Mouse (Mus musculus) spleen, adult 2 months (tissue): ENCODE data around the gene Rrp8. TPM values are rescaled to one million over a fixed set of nuclear protein-coding genes. Genes with fewer than 3 reads are reported as not detected.

Experiments
- DNase-seq, 2 experiments: peaks; one replicate each; pipeline versions ENCODE4 v3.0.0 to v3.0.0-alpha.2; 2012 to 2021; ENCODE audit warnings: low spot score in 2 of 2, low read depth in 1 of 2
- H3K27ac ChIP-seq: fragments of 200-500 bp; 2 replicates; pipeline ENCODE4 v1.5.1; 2012; ENCODE audit warnings: low read length, inconsistent platforms; ENCODE audit not compliant: insufficient read depth
- H3K27me3 ChIP-seq: fragments of 200-500 bp; 2 replicates; pipeline ENCODE4 v1.6.1; 2012; ENCODE audit warnings: mild to moderate bottlenecking, moderate library complexity, low read length, inconsistent platforms; ENCODE audit not compliant: control insufficient read depth, insufficient read depth
- H3K36me3 ChIP-seq: fragments of 200-500 bp; 2 replicates; pipeline ENCODE4 v1.6.1; 2012; ENCODE audit warnings: mild to moderate bottlenecking, low read length, inconsistent platforms; ENCODE audit not compliant: control insufficient read depth, insufficient read depth
- H3K4me1 ChIP-seq: fragments of 200-500 bp; 2 replicates; pipeline ENCODE4 v1.6.1; 2011; ENCODE audit warnings: inconsistent platforms; ENCODE audit not compliant: control insufficient read depth, insufficient read depth, insufficient read length
- H3K4me3 ChIP-seq: fragments of 200-500 bp; 2 replicates; pipeline ENCODE4 v1.5.1; 2011; ENCODE audit warnings: mild to moderate bottlenecking, inconsistent platforms; ENCODE audit not compliant: insufficient read depth, insufficient read length; ENCODE audit errors: extremely low read depth
- CTCF ChIP-seq: fragments of 200-500 bp; IDR thresholded peaks from 2 replicates; pipeline ENCODE4 v1.5.1; 2011; ENCODE audit warnings: mild to moderate bottlenecking, inconsistent platforms; ENCODE audit not compliant: insufficient read depth, insufficient read length, insufficient replicate concordance; ENCODE audit errors: extremely low read depth
- POLR2A ChIP-seq: fragments of 200-500 bp; IDR thresholded peaks from 2 replicates; pipeline ENCODE4 v1.6.1; 2011; ENCODE audit warnings: low read depth, low read length, inconsistent platforms
- WGBS: fragments of 180-500 bp; shearing (Covaris S2); methylation state at CpG from one replicate; pipeline ENCODE4 v1.1.7; 2018; 5-methylcytosine and 5-hydroxymethylcytosine counted together
- polyA plus RNA-seq: library from polyadenylated mRNA; depleted of rRNA; stranded (reverse); fragments of >200 nt; gene quantifications from 2 replicates; pipeline ENCODE4 v1.2.3, GENCODE M21; 2012

The Rrp8 gene
- polyA plus RNA-seq, 1 experiment = 6.1 TPM

GRCm38 (mm10) chr7:105777316-105777715 lies 40.1 kb upstream of the Rrp8 start:
- no peak overlapping the region for H3K27ac ChIP-seq
- H3K4me3 ChIP-seq = no peak overlapping the region
- H3K27me3 ChIP-seq = no peaks in the 10 kb centered on the region
- TF ChIP-seq POLR2A (no peak), CTCF (no peak)
- WGBS = 84% methylated on average over 1 of the region's 1 CpGs
- peaks cover 15% of the 10 kb centered on the region; the same call in 1 of the 2 replicates for H3K4me1 ChIP-seq
- H3K36me3 ChIP-seq = no peaks in the 10 kb centered on the region
- DNase-seq = no peak

- WGBS = 89% methylated on average over 2 of the region's 2 CpGs
- Histone ChIP-seq H3K36me3 (no peaks in the 10 kb centered on the region), H3K4me3 (no peak overlapping the region), H3K27me3 (no peaks in the 10 kb centered on the region), H3K4me1 (peaks cover 15% of the 10 kb centered on the region; the same call in 1 of the 2 replicates), H3K27ac (no peak overlapping the region)
- TF ChIP-seq CTCF (no peak), POLR2A (no peak)
- DNase-seq = no peak
These were observed 38.8 kb upstream of the Rrp8 start for GRCm38 (mm10) chr7:105776026-105776425.

GRCm38 (mm10) chr7:105774661-105775060 lies 37.5 kb upstream of the Rrp8 start:
- no peak for DNase-seq
- H3K27me3 ChIP-seq = no peaks in the 10 kb centered on the region
- 83% methylated on average over 8 of the region's 8 CpGs for WGBS
- H3K4me3 ChIP-seq = no peak overlapping the region
- no peak overlapping the region for H3K27ac ChIP-seq
- no peak for TF ChIP-seq POLR2A
- TF ChIP-seq CTCF = no peak
- peaks cover 15% of the 10 kb centered on the region; the same call in 1 of the 2 replicates for H3K4me1 ChIP-seq
- no peaks in the 10 kb centered on the region for H3K36me3 ChIP-seq

GRCm38 (mm10) chr7:105773041-105773440 lies 35.9 kb upstream of the Rrp8 start:
- Histone ChIP-seq H3K4me3 (no peak overlapping the region), H3K27ac (no peak overlapping the region), H3K27me3 (no peaks in the 10 kb centered on the region), H3K36me3 (no peaks in the 10 kb centered on the region), H3K4me1 (peaks cover 7% of the 10 kb centered on the region; the same call in 1 of the 2 replicates)
- 81% methylated on average over 5 of the region's 5 CpGs for WGBS
- TF ChIP-seq CTCF (no peak), POLR2A (no peak)
- no peak for DNase-seq

GRCm38 (mm10) chr7:105772331-105772730 lies 35.1 kb upstream of the Rrp8 start:
- TF ChIP-seq CTCF = no peak
- no peak for TF ChIP-seq POLR2A
- H3K27ac ChIP-seq = no peak overlapping the region
- H3K4me3 ChIP-seq = no peak overlapping the region
- H3K4me1 ChIP-seq = peaks cover 1% of the 10 kb centered on the region; the same call in 1 of the 2 replicates
- no peaks in the 10 kb centered on the region for H3K36me3 ChIP-seq
- 93% methylated on average over 15 of the region's 15 CpGs for WGBS
- H3K27me3 ChIP-seq = no peaks in the 10 kb centered on the region
- DNase-seq = no peak

GRCm38 (mm10) chr7:105769959-105770358 lies 32.8 kb upstream of the Rrp8 start:
- H3K36me3 ChIP-seq = no peaks in the 10 kb centered on the region
- H3K27me3 ChIP-seq = no peaks in the 10 kb centered on the region
- no peak overlapping the region for H3K4me3 ChIP-seq
- H3K27ac ChIP-seq = no peak overlapping the region
- TF ChIP-seq POLR2A (no peak), CTCF (no peak)
- H3K4me1 ChIP-seq = no peaks in the 10 kb centered on the region; the same call in 1 of the 2 replicates
- 91% methylated on average over 3 of the region's 3 CpGs for WGBS
- DNase-seq = no peak

GRCm38 (mm10) chr7:105767729-105768165 lies 30.6 kb upstream of the Rrp8 start:
- Histone ChIP-seq H3K4me3 (no peak overlapping the region), H3K4me1 (no peaks in the 10 kb centered on the region; the same call in 1 of the 2 replicates), H3K36me3 (no peaks in the 10 kb centered on the region), H3K27me3 (no peaks in the 10 kb centered on the region), H3K27ac (peak overlapping the region; percentile 40)
- DNase-seq = no peak
- 32% methylated on average over 6 of the region's 6 CpGs for WGBS
- TF ChIP-seq POLR2A (no peak), CTCF (no peak)
